Mouse (Mus musculus): ENCODE measurements around the gene Cmah.

- TF ChIP-seq POLR2A (IDR thresholded peaks at IDR 0.05; ENCODE audit: control insufficient read depth in 1 of 2, insufficient read depth in 1 of 2, low read depth in 1 of 2, low read length in 2 of 2, poor library complexity in 1 of 2), result no peak
- TF ChIP-seq CTCF (IDR thresholded peaks at IDR 0.05 in 2 of 3, conservative IDR thresholded peaks at IDR 0.05 in 1 of 3; ENCODE audit: control insufficient read depth in 1 of 3, insufficient read depth in 1 of 3, low read depth in 2 of 3, low read length in 3 of 3, poor library complexity in 1 of 3, severe bottlenecking in 1 of 3), result no peak
- no peak for TF ChIP-seq CHD1 (IDR thresholded peaks at IDR 0.05; ENCODE audit: low read depth, low read length)
- no peak for TF ChIP-seq MAZ (IDR thresholded peaks at IDR 0.05; ENCODE audit: low read depth, low read length)
These were observed 3.8 kb downstream of the Cmah start for GRCm38 (mm10) chr13:24330836-24331523.
